Mouse (Mus musculus): ENCODE measurements at regions not wholly inside any gene's neighbourhood (a gene's known extent, or its start where the extent isn't known, plus 50 kb on each side); places are given as distances from the start of the nearest gene placed in this dataset.

GRCm38 (mm10) chr3:111919117-111919516 lies 1339.5 kb downstream of the Amy2a5 start:
- DNase-seq (ENCODE audit: low read depth, low spot score), result peak; percentile 22

Measured in ZHBTc4 (cell line).